Mouse (Mus musculus): Measurements from ENCODE around the gene Jhy. TPM values are rescaled to one million over a fixed set of nuclear protein-coding genes. Genes with fewer than 3 reads are reported as not detected.

Gene Jhy
- total RNA-seq (2022): not detected

- DNase-seq (ENCODE audit: low spot score): no peak
Measured at GRCm38 (mm10) chr9:40963586-40964417, at the start of gene Jhy. Gene Jhy (minus strand): TSS chr9:40964118.

- no peak for DNase-seq (ENCODE audit: low spot score)
Measured at GRCm38 (mm10) chr9:41012456-41012855, 48.5 kb upstream of the Jhy start.

DNA sequence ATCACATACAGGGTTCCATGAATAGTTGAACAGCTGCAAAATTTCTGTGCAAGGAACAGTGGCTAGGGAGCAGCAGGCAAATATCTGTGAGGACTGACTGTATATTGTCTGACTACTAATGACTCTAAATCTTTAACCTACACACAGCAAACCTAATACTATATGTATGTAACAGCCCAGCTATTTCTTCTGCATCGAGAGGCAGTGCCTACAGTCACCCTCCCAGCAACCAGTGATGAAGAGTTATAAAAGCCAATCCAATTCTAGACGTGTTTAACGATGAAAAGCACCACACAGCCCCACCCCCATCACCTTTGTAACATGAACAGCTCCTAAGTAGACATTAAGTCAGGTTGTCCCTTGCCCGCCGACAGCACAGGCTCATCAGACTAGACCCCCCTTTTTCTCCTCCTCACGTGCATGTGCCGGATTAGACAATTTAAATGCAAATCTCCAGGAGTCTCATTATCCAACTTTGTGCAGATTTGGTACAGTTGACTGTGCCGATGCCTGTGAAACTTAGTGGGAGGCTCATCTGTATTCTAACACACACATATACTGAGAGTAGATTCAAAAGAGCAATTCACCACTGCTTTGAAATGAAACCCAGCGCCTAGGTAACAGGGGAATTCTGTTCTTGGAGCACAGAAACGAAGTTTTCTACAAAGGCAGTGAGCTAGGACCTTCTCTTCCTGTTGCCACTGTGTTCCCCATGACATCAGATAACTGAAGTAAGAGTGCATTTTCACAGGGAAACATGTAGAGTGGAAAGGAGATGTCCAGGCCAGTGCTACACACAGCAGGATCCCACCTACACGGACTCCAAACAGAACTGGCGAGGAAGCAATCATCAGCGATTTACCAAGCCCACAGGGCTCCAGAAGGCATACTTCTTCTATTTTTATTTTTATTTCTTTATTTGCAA is 47.9 kb upstream of the Jhy start:
- DNase-seq (ENCODE audit: low spot score): no peak

DNA sequence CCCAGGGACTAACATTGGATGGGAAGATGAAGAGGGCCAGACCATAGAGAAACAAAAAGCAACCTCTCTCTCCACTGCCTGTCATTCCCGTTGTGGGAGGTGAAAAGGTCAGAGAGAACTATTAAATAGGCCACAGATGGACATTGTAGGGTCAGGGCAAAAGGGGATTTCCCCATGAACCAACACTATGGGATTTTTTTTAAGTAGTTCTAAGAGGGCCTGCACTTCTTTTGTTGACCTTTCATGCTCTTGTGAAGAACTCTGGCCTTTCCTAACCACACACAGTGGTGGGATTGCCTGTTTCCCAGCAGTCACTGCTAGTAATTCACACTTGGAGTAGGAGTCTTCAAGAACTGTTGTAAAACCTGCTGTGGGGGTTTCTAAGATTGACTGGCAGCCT is 43.9 kb upstream of the Jhy start:
- no peak for DNase-seq (ENCODE audit: low spot score)

- DNase-seq (ENCODE audit: low spot score): no peak
Measured at GRCm38 (mm10) chr9:41004415-41004814, 40.5 kb upstream of the Jhy start, which contains the start of gene Crtam. Gene Crtam (minus strand): TSS chr9:41004628.

- no peak for DNase-seq (ENCODE audit: low spot score)
Measured at GRCm38 (mm10) chr9:40997116-40997779, 33.3 kb upstream of the Jhy start.

GRCm38 (mm10) chr9:40994075-40994474 is 30.2 kb upstream of the Jhy start:
- DNase-seq (ENCODE audit: low spot score): no peak

GRCm38 (mm10) chr9:40991511-40991910 is 27.6 kb upstream of the Jhy start:
- DNase-seq (ENCODE audit: low spot score): no peak

- peak; percentile 26 for DNase-seq (ENCODE audit: low spot score)
Measured at GRCm38 (mm10) chr9:40989940-40990588, 26.1 kb upstream of the Jhy start.

DNA sequence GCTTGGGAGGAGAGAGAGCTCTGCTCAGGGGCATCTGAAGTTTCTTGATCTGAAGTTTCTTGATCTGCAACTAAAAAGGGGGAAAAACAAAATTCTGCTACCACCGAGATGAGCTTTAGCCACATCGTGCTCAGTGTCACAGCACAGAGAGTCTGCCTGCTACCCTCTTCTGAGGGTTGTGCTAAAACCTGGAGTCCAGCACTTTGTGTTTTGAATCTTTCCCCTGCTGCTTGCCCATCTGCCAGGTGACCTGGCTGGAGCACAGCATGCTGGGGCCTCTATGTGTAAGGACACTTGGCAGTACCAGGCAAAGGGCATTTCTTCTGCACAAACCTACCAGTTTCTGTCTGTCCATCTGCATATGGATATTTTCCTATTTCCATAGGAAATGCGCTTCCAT is 20.4 kb upstream of the Jhy start:
- no peak for DNase-seq (ENCODE audit: low spot score)

DNA sequence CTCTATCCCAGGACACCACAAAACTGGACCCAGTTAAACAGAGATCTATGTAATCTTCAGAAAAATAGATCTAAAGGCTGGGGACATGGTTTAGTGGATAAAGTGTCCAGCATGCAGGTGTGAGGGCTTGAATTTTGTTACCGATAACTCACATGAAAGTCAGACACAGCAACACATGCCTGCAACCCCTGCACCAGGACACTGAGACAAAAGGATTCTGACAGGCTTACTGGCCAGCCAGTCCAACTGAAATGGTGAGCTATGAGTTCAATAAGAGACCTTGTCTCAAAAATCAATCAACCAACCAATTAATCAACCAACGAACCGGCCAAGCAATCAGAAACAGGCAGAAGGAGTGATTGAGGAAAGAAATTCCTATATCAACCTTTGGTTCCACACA is 19.8 kb upstream of the Jhy start:
- no peak for DNase-seq (ENCODE audit: low spot score)

- no peak for DNase-seq (ENCODE audit: low spot score)
Measured at GRCm38 (mm10) chr9:40982480-40982879, 18.6 kb upstream of the Jhy start.

- DNase-seq (ENCODE audit: low spot score): no peak
Measured at GRCm38 (mm10) chr9:40974042-40974801, 10.3 kb upstream of the Jhy start.

- DNase-seq (ENCODE audit: low spot score): no peak
Measured at GRCm38 (mm10) chr9:40964418-40964714, 448 bp upstream of the Jhy start.

DNA sequence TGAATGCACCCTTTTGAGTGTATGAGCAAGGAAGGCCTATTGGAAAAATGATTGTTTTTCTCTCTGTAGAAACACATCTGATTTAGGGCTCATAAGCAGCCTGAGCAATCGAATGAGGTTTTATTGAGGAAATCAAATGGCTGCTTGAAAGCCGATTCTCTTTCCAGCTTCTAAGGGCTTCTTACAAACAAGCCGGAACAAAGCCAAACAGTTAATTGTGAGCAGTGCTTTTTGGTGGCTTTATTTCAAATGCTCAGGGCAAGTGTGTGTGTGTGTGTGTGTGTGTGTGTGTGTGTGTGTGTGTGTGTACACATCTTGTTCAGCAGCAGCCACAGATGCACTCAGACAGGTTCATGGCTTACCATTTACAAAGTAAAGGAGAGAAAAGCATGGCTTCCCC is 2.5 kb downstream of the Jhy start:
- DNase-seq (ENCODE audit: low spot score): no peak

- no peak for DNase-seq (ENCODE audit: low spot score)
Measured at GRCm38 (mm10) chr9:40949039-40949615, 14.8 kb downstream of the Jhy start.

GRCm38 (mm10) chr9:40948473-40948872 is 15.4 kb downstream of the Jhy start:
- no peak for DNase-seq (ENCODE audit: low spot score)

DNA sequence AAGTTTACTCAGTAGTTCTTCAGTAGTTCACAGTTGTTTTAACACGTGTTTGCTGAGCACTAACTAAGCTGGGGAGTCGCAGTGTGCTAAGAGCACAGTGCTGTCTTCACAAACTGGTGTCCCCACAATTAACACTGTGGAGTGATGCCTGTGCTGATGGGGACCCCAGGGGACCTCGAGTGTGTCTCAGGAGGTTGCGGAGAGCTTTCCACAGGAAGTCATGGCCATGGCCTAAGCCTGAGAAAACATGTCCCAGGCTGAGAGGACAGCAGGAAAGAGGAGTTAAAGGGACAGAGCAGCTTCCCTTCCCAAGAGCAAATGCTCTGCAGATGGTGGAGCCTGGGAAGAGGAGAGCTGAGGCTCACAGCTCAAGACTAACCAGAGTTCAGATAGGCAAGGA is 16.8 kb downstream of the Jhy start:
- DNase-seq (ENCODE audit: low spot score): peak; percentile 23

DNA sequence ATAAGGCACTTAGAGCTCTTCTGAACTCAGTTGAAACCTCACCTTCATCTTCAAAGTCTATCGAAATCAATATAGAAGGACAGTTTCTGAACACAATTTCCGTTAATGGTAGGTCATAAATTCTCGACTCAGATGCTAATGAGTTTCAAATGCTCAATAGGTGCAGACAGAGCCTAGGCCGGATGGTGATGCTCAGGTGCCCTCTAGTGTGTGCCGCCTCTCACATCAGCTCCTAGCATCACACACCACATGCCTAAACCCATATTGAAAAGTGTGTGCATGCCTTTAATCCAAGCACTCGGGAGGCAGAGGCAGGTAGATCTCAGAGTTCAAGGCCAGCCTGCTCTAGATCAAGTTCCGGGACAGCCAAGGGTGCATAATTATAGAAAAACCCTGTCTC is 26.5 kb downstream of the Jhy start:
- no peak for DNase-seq (ENCODE audit: low spot score)

DNA sequence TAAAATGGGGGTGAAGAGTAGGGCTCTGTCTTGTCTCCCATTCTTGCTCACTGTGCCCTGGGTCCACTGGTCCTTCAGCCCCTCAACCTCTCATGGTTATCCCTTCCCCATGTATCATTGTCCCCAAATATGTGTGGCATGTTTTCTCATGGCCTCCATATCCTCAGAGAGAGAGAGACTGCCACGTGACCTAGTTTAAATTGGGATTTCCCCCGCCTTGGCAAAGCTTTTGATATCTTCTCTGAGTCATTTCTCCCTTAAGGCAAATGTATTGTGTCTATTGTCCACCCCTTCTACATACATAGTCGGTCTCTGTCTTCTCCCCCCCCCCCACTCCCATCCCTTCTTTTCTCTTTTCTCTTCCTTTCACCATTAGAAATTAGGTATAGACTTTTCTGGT is 30.6 kb downstream of the Jhy start:
- DNase-seq (ENCODE audit: low spot score): no peak

Data from heart, adult 8-10 months (tissue).